Mouse (Mus musculus) testis, adult 2 months (tissue): Measurements from ENCODE around the gene Ncaph2.

ENCODE experiments used
- CTCF ChIP-seq: fragments of 200-500 bp; IDR thresholded peaks from 2 replicates; pipeline ENCODE4 v1.5.1; 2012; ENCODE audit warnings: low read depth, mild to moderate bottlenecking, inconsistent platforms, low read length, moderate library complexity; ENCODE audit not compliant: control insufficient read depth, insufficient read depth, insufficient replicate concordance
- POLR2A ChIP-seq: fragments of 200-500 bp; IDR thresholded peaks from 2 replicates; pipeline ENCODE4 v1.6.1; 2012; ENCODE audit warnings: low read depth, mild to moderate bottlenecking, inconsistent platforms, low read length, moderate library complexity; ENCODE audit not compliant: control insufficient read depth

- TF ChIP-seq CTCF = no peak
- no peak for TF ChIP-seq POLR2A
These were observed 29.1 kb downstream of the Ncaph2 start, which contains the start of gene Klhdc7b for GRCm38 (mm10) chr15:89384617-89385016.
